Mouse (Mus musculus) brain, embryonic 14.5 days (tissue): ENCODE measurements around the gene Gpr137.

ENCODE experiments used
- CTCF ChIP-seq: fragments of 200-500 bp; IDR thresholded peaks from 2 replicates; pipeline ENCODE4 v1.5.1; 2012; ENCODE audit warnings: inconsistent platforms, mild to moderate bottlenecking, moderate library complexity, borderline replicate concordance; ENCODE audit not compliant: insufficient read depth, insufficient read length; ENCODE audit errors: extremely low read depth
- POLR2A ChIP-seq: fragments of 200-500 bp; IDR thresholded peaks from 2 replicates; pipeline ENCODE4 v1.6.1; 2012; ENCODE audit warnings: mild to moderate bottlenecking, inconsistent platforms, borderline replicate concordance; ENCODE audit not compliant: poor library complexity, insufficient read depth, insufficient read length, severe bottlenecking; ENCODE audit errors: extremely low read depth

DNA sequence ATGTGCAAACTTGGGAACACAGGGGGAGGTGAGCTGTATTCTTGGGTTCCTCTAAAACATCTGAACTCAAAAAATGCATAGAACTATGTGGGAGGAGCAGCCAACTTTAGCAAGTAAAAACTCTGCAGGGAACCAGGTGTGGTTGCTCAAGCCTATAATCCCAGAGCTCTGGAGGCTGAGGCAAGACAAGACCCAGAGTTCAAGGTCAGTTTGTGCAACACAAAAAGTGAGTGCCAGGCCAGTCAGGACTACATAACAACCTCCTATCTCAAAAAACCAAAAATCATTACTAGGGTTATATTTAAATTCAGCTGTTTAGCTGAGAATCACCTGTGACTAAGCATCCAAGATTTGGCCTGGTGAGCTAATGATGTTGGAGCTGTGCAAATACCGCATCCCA, 10.3 kb downstream of the Gpr137 start:
- TF ChIP-seq POLR2A (no peak), CTCF (no peak)
